Mouse (Mus musculus) lung, adult 2 months (tissue): Measurements from ENCODE around the gene Abcc10.

ENCODE experiments used
- CTCF ChIP-seq: fragments of 200-500 bp; IDR thresholded peaks from 2 replicates; pipeline ENCODE4 v1.5.1; 2011; ENCODE audit warnings: mild to moderate bottlenecking, low read length, control low read depth; ENCODE audit not compliant: insufficient read depth
- POLR2A ChIP-seq: fragments of 200-500 bp; IDR thresholded peaks from 2 replicates; pipeline ENCODE4 v1.6.1; 2011; ENCODE audit warnings: low read depth, mild to moderate bottlenecking, control low read depth, low read length, borderline replicate concordance; ENCODE audit errors: extremely low read depth

- TF ChIP-seq POLR2A: no peak
- TF ChIP-seq CTCF: no peak
These were observed 13.1 kb upstream of the Abcc10 start for GRCm38 (mm10) chr17:46341208-46341607.
